Comparison of ENCODE assay signal across 14 mouse cellular contexts in genomic region chr10:118619601-118620000, GRCm38 (mm10).
"Had no signal": no experiment of that assay in that cellular context is flagged by ENCODE, and none has a peak within 500 bp of the region (broad histone marks: within the 10 kb centered on the region; RNA-seq: fewer than 3 reads in every experiment).

No protein-coding gene starts in this region.

- DNase-seq: cerebellum, adult 8-10 months; cerebellum, adult 9-10 months; cerebellum, adult 9-11 months; cerebellum, postnatal 25 days; cerebellum, postnatal 36 days; embryo, embryonic 11 days; forebrain, postnatal 0 days; gastrocnemius, adult 2 months; gastrocnemius, postnatal 10 days; gastrocnemius, postnatal 14 days; gastrocnemius, postnatal 25 days; gastrocnemius, postnatal 36 days; heart, adult 18-20 months; heart, adult 2 months had no signal
